Mouse (Mus musculus) cerebellum, postnatal 4 days (tissue): ENCODE measurements around the gene Crb3.
"Not testable (repeated sequence)": the region's sequence is repeated elsewhere in the genome, so short reads cannot be mapped to it uniquely, and the experiment has no call there.

ENCODE experiments used
- DNase-seq, 2 experiments: peaks; one replicate each; pipeline ENCODE4 v3.0.0; 2022; ENCODE audit warnings: low spot score in 2 of 2, mixed read lengths in 1 of 2

Gene Crb3

GRCm38 (mm10) chr17:57058891-57059485 lies at the start of gene Crb3:
Gene Crb3 (plus strand): TSS chr17:57059105.
- DNase-seq, result peak in 1 of 2 experiments; percentile 34

DNA sequence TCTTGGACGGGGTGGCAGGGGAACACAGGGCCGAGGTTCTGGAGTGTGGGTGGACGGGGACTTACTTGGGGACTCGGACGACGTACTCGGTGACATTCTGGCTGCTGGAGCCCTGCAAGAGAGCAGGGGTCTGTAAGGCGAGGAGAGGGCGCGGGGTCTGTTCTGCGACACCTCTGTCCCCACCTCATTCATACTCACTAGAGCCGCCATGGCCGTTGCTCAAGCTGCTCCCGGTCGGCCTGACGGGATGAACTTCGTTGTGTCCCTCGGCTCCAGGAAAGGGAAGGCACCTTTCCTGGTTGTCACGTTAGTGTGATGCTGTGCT lies 48.0 kb upstream of the Crb3 start:
- no peak for DNase-seq

DNA sequence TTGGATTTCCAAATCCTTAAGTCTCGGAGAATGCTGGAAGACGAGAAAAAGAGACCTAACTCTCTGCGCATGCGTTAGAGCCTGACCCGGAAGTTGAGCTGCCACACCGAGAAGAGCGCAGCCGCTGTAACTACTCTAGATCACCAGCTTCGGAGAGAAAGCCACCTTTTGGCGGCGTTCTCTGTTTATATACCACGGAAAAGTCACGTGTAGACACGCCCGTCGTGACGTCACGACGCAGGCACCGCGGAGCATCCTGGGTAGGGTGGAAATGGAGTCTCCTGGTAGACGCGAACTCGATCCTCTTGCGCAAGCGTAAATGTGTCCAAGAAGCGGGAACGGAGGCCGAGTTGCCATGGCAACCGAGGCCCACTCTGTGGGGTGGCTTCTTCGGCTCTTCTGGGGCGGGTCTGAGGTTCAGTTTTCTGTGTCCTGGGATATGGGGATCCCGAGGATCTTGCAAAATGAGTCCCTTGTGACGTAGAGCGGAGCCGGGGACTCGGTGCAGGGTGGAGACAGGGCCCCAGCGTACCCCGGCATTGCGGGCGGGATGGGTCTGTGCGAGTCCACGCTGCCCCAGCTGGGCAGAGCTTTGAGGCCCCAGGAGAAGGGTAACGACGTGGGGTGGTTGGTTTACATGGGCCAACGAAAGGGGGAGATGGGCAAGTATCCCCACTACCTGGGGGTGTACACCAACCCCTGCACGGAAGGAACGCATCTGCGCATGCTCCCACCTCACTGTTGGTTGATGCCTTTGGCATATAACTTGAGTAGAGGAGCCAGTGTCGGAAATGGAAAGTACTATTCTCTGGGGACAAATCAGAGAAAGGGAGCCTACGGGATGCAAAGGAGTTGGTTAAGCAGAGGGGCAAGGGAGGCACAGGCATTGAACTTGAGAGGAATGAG lies 47.4 kb upstream of the Crb3 start, which contains the start of the genes Gtf2f1 and Gm17949:
Gene Gtf2f1, minus strand, starts transcription at position 53 of the 906 bp plus-strand sequence.
Gene Gm17949, plus strand, starts transcription at position 234 of the 906 bp plus-strand sequence.
- DNase-seq, result peak; percentile 78 to 96

- no peak for DNase-seq
Measured at GRCm38 (mm10) chr17:57012245-57012795, 46.6 kb upstream of the Crb3 start.

GRCm38 (mm10) chr17:57019693-57020092 lies 39.2 kb upstream of the Crb3 start:
- no peak for DNase-seq

DNA sequence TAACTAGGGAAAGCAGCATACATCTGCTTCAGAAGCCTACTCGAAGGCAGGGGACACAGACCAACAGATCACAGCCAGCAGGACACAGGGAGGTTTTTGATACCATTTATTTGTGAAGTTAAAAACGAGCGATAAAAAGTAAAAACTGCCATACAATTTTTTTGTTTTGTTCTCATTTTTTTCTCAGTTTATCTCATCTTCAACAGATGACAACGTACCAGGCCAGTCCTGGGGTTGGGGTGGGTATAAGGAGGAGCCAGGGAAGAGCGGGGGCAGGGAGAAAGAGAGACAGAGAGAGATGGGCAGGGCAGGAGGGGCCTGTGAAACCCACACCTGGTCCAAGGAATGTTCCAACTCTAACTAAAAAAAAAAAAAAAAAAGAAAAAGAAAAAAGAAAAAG lies 37.9 kb upstream of the Crb3 start:
- DNase-seq, result no peak

GRCm38 (mm10) chr17:57027471-57027870 lies 31.4 kb upstream of the Crb3 start:
- no peak for DNase-seq

GRCm38 (mm10) chr17:57029691-57030090 lies 29.2 kb upstream of the Crb3 start:
- DNase-seq, result no peak

DNA sequence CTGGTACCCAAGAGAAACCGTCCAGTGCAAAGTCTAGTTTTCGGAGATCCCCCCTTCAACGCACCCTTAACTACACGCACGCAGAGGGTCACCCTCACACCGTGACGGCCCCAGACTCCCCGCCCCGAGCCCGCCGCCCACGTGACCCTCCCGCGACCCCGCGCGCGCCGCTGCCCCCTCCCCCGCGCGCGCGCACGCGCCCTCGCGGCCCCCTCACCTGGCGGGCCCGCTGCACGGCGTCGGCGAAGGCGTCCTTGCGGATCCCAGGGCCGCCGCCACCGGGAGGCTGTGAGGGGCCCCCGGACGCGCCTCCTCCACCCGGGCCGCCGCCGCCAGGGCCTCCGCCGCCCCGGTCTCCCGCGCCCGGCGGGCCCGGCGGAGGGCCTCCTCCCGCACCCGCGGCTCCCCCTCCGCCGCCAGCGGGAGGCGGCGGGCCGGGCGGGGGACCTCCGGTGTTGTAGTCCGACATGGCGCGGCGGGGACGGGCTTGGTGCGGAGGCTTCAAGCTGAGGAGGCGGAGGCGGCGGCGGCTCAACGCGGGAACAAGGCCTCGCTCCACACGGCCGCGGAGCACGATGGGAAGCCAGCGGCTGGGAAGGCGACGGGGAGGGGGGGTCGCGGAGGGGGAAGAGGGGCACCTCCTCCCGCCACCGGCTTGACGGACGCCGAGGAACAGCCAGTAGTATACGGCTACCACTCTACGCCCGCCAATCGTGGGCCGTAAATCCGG lies 27.8 kb upstream of the Crb3 start, which contains the start of gene Khsrp:
Gene Khsrp, minus strand, starts transcription at position 592 of the 730 bp plus-strand sequence.
- peak; percentile 42 to 62 for DNase-seq

- peak; percentile 90 to 97 for DNase-seq
Measured at GRCm38 (mm10) chr17:57031661-57032420, 27.1 kb upstream of the Crb3 start.

DNA sequence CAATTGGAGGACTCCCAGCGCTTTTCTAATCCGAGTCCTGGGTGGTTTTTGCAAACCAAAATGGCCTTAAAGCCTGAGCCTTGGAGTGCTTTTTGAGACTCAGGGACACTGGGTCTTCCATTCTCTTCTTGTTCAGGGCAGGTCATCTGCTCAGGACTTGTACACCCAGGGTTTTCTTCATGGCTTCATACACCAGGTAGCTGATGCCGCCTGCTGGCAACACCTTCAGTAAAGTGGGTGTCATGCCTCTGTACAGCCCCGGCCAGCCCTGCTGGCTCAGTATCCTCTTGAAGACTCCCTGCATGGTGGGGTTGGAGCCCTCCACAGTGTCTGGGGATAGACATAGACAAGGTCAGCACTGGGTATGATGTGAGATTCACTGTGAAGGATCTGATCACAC lies 26.1 kb upstream of the Crb3 start:
- no peak for DNase-seq

DNA sequence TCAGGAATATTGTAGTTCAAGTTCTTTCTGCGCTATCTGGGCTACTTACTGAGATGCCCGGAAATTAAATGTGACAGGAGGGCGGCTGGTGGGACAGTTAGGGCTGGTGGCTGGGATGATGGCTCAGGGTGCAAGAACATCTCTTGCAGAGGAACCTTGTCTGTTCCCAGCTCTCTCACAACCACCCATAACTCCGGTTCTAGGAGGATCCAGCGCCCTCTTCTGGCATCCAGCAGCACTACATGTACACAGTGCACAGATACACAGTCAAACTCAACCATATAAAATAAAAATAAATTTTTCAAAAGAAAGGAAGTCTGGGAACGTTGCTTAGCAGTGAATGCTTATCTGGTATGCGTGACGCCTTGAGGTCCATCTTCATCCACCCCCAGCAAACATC lies 19.9 kb upstream of the Crb3 start:
- DNase-seq, result no peak

DNA sequence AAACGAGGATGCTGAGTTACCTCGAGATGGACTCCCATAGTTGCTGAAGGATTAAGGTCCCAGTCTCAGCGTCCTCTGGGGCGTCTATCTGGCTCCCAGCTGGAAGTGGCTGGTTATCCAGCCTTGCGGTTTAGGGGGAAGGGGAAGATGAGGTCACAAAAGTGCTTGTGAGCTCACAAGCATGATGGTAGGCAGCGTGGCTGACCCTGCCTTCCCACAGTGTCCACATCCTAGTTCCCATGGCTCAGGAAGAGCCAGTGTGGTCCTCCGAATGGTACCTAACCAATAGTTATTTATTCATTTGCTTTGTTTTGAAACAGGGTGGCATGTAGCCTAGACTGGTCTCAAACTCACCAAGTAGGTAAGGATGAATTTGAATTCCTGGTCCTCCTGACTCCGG lies 17.4 kb upstream of the Crb3 start, which contains the start of gene Slc25a41:
Gene Slc25a41, minus strand, starts transcription at position 101 of the 400 bp plus-strand sequence.
- no peak for DNase-seq

DNA sequence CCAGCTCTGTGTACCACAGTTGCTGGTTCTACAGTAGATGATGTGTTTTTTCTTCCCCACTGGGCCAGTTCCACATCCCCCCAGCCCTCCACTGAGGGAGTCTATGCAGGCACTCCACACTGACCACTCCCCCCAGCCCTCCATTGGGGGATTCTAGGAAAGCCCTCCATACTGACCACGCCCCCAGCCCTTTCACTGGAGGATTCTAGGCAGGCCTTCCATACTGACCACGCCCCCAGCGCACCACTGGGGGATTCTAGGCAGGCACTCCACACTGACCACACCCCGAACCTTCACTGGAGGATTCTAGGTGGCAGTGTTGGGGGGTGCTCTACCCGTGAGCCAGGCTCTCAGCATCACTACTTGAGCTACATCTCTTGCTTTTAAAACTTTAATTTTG lies 11.5 kb upstream of the Crb3 start:
- no peak for DNase-seq

- DNase-seq, result no peak
Measured at GRCm38 (mm10) chr17:57048816-57049215, 10.1 kb upstream of the Crb3 start.

GRCm38 (mm10) chr17:57051679-57052078 lies 7.2 kb upstream of the Crb3 start:
- not testable (repeated sequence) for DNase-seq

DNA sequence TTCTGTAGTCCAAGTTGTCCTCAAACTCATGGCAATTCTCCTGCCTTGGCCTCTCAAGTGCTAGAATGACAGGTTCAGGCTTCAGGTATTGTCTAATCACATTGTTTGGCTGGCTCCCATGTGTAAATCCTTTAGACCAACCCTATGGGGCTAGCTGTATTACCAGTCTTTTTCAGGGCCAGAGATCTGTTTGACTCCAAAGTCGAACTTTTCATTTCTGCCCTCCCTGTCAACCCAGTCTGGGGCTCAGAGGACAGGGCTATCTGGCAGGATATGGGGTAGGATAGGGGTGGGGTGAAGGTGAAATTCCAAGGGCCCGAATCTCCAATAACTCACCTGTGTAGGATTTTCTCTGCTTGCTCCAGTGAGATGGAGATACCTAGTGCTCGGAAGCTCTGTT lies 2.7 kb upstream of the Crb3 start:
- no peak for DNase-seq

DNA sequence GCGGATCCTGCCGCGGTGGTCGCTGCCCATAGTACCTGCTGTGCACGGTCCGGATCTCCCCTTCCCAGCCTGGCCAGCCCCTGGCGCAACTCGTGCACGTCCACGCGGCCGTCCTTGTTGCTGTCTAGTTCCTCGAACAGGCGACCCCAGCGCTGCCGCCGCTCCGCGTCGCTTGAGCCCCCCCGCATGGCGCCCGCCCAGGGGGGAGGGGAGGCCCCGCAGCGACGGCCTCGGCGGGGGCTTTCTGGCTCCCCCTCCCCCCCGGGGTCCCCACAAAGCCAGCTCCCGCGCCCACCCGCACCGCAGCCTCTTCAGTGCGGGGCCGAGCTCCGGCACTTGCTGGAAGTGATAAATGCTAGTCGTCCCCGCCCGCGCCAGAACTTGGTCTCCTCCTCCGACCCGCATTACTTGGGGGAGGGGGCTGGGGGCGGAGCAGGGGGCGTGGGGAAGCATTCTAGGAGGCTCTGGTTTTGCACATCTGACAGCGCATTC lies 627 bp downstream of the Crb3 start, which contains the start of gene Slc25a23:
Gene Slc25a23, minus strand, starts transcription at position 378 of the 492 bp plus-strand sequence.
- peak; percentile 65 to 76 for DNase-seq

GRCm38 (mm10) chr17:57060231-57060801 lies 1.4 kb downstream of the Crb3 start:
- peak; percentile 80 to 91 for DNase-seq

DNA sequence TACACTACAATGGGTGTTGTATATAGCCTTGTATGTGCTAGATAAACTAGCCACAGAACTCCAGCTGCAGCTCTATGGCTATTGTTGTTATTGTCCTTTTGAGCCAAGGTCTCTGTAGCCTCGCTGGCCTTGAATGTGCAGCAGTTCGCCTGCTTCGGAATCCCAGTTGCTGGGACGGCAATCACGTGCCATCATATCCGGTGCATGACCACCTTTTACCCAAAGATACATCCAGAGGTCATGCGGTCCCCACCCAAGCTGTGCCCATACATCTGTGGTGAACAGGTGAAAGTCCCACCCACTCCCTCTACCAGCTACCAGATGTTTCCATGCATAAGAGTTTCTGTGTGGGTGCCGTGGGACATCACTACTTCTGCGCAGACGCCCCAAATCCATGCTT lies 2.2 kb downstream of the Crb3 start:
- DNase-seq, result no peak
